Mouse (Mus musculus) embryonic facial prominence, embryonic 10.5 days (tissue): Measurements from ENCODE around the gene Slc32a1. TPM values are rescaled to one million over a fixed set of nuclear protein-coding genes. Genes with fewer than 3 reads are reported as not detected.

Source experiments
- DNase-seq: peaks from one replicate; pipeline ENCODE4 v3.0.0-alpha.2; 2017; ENCODE audit warnings: low spot score
- H3K27ac ChIP-seq: fragments of 300-500 bp; sonication (generic); replicated peaks from 2 replicates; pipeline ENCODE4 v1.5.1; 2016; ENCODE audit warnings: mild to moderate bottlenecking
- H3K27me3 ChIP-seq: fragments of 300-500 bp; sonication (generic); replicated peaks from 2 replicates; pipeline ENCODE4 v1.6.1; 2016; ENCODE audit warnings: low read depth, mild to moderate bottlenecking; ENCODE audit not compliant: poor library complexity, severe bottlenecking
- H3K36me3 ChIP-seq: fragments of 300-500 bp; sonication (generic); replicated peaks from 2 replicates; pipeline ENCODE4 v1.6.1; 2016; ENCODE audit warnings: mild to moderate bottlenecking, moderate library complexity
- H3K4me1 ChIP-seq: fragments of 300-500 bp; sonication (generic); 2 replicates; pipeline ENCODE4 v1.6.1; 2016
- H3K4me3 ChIP-seq: fragments of 300-500 bp; sonication (generic); 2 replicates; pipeline ENCODE4 v1.5.1; 2016; ENCODE audit warnings: mild to moderate bottlenecking, moderate library complexity
- H3K9me3 ChIP-seq: fragments of 300-500 bp; sonication (generic); 2 replicates; pipeline ENCODE4 v1.6.1; 2016; ENCODE audit warnings: mild to moderate bottlenecking
- WGBS: fragments of 180-500 bp; shearing (Covaris S2); methylation state at CpG from one replicate; pipeline ENCODE4 v1.1.7; 2016; 5-methylcytosine and 5-hydroxymethylcytosine counted together
- polyA plus RNA-seq: library from polyadenylated mRNA; unstranded; fragments of >200 nt; fragmentation: Nextera tagmentation; extraction: Ambion mirVana; gene quantifications from 2 replicates; pipeline ENCODE4 v1.2.1, GENCODE M21; 2016

Slc32a1 gene
- polyA plus RNA-seq, 1 experiment from 2014 or later = 0.15 TPM

DNA sequence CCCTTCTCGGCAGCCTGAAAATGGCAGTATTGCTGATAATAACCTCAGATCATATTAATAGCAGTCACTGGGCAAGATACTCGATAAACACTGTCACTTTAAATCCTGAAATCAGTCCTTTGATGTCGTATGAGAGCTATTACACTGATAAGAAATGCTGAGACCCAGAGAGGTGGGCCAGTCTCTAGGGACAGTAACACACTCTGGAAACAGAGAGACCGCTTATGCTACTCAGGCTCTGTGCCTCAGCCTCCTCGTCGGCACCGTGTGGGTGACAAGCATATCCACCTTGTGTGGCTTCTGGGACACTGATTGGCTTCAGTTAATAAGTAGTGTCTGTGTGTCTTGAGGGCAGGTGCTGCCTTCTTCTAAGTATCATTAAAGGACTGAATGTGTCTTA is 15.0 kb upstream of the Slc32a1 start:
- no peaks in the 10 kb centered on the region for H3K9me3 ChIP-seq
- H3K27ac ChIP-seq = no peak overlapping the region; the same call in 1 of the 2 replicates
- H3K4me3 ChIP-seq = peak overlapping the region; percentile 11; the same call in 1 of the 2 replicates
- H3K27me3 ChIP-seq = peaks cover 56% of the 10 kb centered on the region
- H3K36me3 ChIP-seq = no peaks in the 10 kb centered on the region
- H3K4me1 ChIP-seq = peaks cover 21% of the 10 kb centered on the region
- no peak for DNase-seq
- WGBS = 25% methylated on average over 7 of the region's 7 CpGs

DNA sequence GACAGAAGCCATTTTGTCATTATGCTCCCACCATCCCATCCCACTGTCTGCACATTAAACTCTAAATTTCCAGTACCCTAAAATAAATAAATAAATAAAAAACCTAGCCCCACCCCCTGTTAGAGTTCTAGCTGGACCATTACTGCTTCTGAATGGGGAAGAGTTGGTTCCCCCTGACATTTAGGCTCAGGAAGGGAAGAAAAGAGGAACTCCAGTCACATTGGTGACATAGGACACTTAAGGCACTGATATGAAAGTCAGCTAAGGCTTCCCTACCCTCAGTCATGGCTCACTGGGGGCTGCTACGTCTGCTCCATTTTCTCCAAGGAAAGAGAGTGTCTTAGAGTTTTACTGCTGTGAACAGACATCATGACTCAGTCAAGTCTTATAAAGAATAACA is 13.8 kb upstream of the Slc32a1 start:
- Histone ChIP-seq H3K4me3 (no peak overlapping the region), H3K27me3 (peaks cover 68% of the 10 kb centered on the region), H3K36me3 (no peaks in the 10 kb centered on the region), H3K9me3 (no peaks in the 10 kb centered on the region), H3K4me1 (peaks cover 15% of the 10 kb centered on the region), H3K27ac (no peak overlapping the region)
- WGBS = 74% methylated on average over 1 of the region's 1 CpGs
- no peak for DNase-seq

DNA sequence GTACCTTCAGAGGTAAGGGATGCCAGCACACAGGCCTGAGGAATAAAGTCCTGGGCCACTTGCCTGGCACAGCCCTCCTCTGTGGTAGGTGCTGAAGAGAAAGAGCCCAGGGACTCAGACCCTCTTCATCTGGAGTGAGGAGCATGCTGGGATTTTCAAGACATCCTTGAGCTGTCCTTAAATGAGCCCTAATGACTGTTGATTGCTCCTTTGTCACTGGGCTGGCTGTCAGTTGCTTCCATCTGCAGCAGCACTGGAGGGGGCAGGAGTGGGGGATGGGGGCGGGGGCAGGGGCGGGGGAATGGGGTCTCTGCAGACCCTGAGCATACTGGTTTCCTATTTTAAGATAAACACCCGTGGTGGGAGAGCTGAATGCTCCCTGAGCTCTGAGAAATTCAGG is 10.1 kb upstream of the Slc32a1 start:
- no peak for DNase-seq
- H3K27me3 ChIP-seq = peaks cover 96% of the 10 kb centered on the region
- no peaks in the 10 kb centered on the region for H3K36me3 ChIP-seq
- H3K27ac ChIP-seq = no peak overlapping the region
- 20% methylated on average over 3 of the region's 3 CpGs for WGBS
- peaks cover 12% of the 10 kb centered on the region for H3K4me1 ChIP-seq
- no peaks in the 10 kb centered on the region for H3K9me3 ChIP-seq
- no peak overlapping the region for H3K4me3 ChIP-seq

DNA sequence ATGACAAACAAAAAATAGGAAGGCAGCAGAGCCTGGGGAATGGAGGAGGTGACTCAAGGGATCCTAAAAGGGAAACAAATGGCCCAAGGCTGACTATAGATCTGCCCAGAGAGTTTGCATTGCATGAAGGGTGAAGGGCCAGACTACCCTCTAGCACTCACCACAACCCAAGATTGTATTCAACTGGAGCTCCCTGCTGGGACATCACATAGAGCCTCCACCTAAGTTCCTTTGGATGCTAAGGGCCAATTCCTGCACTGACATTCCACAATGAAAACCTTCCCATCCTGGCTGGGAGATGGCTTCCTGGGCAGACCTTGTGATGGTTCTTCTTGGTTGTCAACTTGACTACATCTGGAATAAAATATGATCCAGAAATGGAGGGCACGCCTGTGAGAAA is 9.2 kb upstream of the Slc32a1 start:
- peaks cover 14% of the 10 kb centered on the region for H3K4me1 ChIP-seq
- DNase-seq = no peak
- H3K36me3 ChIP-seq = no peaks in the 10 kb centered on the region
- H3K27ac ChIP-seq = no peak overlapping the region
- WGBS = 81% methylated on average over 1 of the region's 1 CpGs
- H3K4me3 ChIP-seq = no peak overlapping the region
- peaks cover 96% of the 10 kb centered on the region for H3K27me3 ChIP-seq
- H3K9me3 ChIP-seq = no peaks in the 10 kb centered on the region

DNA sequence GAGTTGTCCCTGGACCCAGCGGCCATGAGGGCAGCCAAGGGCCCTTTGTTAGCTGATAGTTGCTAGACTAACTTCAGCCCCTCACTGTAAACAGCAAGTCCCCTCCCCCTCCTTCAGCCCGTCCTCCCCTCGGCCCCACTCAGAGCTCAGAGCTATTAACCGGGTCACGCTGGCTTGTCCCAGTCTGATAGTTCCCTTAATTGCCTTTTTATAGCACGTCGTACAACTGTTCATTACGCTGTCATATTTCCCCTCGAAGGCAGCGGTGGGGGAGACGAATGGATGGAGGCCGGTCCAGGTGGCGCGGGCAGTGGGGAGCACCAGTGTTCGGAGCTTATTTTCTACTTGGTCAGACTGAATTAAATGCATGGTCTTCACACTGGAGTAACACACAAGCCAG is 7.9 kb upstream of the Slc32a1 start:
- WGBS = 32% methylated on average over 15 of the region's 15 CpGs
- Histone ChIP-seq H3K36me3 (no peaks in the 10 kb centered on the region), H3K4me1 (peaks cover 20% of the 10 kb centered on the region), H3K27ac (no peak overlapping the region), H3K9me3 (no peaks in the 10 kb centered on the region), H3K4me3 (no peak overlapping the region), H3K27me3 (peaks cover 97% of the 10 kb centered on the region)
- peak; percentile 19 for DNase-seq

DNA sequence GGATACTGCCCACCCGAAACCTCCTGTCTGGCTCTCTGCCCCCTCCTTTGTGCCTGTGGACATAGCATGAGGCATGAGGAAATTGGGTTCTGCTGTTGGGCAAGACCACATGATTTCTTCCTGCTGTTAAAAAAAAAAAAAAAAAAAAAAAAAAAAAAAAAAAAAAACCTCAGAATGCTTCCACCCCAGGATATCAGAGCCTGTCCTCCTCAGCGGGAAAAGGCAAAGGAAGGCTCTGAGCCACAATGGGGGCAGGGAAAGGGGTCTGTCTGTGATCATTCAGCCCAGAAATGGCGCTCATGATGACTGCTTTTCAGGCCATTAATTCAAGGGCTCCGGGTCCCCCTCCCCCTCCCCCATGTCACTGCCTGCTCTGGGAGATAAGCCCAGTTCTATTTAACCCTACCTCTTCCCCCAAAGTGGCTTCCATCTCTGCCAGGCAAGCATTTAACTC is 4.0 kb upstream of the Slc32a1 start:
- Histone ChIP-seq H3K4me3 (no peak overlapping the region), H3K27me3 (peaks cover 100% of the 10 kb centered on the region), H3K27ac (no peak overlapping the region), H3K9me3 (no peaks in the 10 kb centered on the region), H3K36me3 (no peaks in the 10 kb centered on the region), H3K4me1 (peaks cover 37% of the 10 kb centered on the region)
- 7% methylated on average over 4 of the region's 4 CpGs for WGBS
- peak; percentile 35 for DNase-seq

DNA sequence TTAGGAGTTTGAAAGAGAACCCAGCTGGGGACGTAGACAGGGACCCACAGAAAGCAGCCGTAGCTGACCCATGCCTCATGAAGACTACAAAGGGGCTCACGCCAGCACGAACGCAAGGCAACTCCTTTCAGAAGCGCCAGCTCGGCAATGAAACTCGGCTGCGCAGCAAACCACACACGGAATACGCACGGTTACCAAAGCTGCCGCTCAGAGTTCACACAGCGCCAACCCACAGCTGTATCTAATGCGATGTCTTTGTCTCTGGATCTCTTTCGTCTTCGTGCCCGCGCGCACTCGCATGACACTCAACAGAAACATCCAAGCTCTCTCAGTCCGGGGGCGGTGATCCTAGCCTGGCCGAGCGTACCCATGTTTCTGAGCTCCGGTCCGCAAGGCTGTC is 886 bp upstream of the Slc32a1 start:
- Histone ChIP-seq H3K4me1 (peaks cover 39% of the 10 kb centered on the region), H3K27ac (no peak overlapping the region), H3K36me3 (no peaks in the 10 kb centered on the region), H3K4me3 (peak overlapping the region; percentile 46), H3K9me3 (no peaks in the 10 kb centered on the region), H3K27me3 (peaks cover 100% of the 10 kb centered on the region)
- DNase-seq = peak; percentile 53
- WGBS = under 1% methylated on average over 27 of the region's 27 CpGs

DNA sequence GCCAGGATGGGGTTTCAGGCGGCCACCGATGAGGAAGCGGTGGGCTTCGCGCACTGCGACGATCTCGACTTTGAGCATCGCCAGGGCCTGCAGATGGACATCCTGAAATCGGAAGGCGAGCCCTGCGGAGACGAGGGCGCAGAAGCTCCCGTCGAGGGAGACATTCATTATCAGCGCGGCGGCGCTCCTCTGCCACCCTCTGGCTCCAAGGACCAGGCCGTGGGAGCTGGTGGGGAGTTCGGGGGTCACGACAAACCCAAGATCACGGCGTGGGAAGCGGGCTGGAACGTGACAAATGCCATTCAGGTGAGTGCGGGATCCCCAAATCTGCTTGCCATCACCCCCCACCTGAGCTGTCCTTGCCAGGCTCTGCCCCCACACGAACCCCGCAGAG is 756 bp downstream of the Slc32a1 start:
- Histone ChIP-seq H3K36me3 (no peaks in the 10 kb centered on the region), H3K27ac (no peak overlapping the region), H3K27me3 (peaks cover 100% of the 10 kb centered on the region), H3K4me3 (peak overlapping the region; percentile 46), H3K4me1 (peaks cover 49% of the 10 kb centered on the region), H3K9me3 (no peaks in the 10 kb centered on the region)
- under 1% methylated on average over 30 of the region's 30 CpGs for WGBS
- DNase-seq = no peak

DNA sequence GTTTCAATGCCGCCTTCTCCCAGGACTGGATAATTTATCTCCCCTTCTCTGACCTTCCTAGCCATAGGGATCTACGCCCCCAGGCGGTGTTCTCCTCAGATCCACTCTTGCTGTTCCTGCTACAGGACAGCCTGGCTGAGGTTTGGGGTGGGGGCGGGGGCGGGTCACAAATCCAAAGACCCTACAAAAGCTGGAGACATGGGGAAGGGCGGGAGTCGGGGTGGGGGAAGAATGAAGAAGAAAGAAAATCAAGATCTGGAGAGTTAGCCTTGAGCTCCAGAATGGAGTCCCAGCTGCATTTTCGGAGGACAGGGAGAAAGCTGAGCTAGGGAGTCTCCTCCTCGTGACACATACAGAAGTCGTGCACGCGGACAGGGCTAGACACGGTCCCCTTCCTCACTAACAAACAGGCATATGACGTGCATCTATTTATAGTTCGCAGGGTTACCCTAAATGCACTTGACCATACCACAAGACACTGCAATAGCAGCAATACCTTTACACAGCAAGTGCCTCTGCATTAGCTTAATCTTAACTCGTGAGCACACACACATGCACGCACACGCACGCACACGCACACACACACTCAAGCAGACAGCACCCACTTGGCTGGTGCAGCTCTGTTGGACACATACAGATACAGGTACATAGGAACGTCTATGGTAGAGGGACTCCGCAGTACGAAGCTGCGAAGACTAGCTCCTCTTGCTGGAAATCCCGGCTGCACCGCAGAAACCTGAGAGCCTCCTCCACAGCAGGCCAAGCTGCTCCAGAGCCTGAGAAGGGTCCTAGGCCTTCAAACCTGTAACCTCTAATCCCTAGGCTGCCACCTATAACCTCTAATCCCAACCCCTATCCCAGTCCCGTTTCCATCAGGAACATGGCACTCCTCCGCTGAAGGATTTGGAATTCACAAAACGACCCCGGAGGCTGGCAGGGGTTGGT is 1.4 kb downstream of the Slc32a1 start:
- 2% methylated on average over 30 of the region's 30 CpGs for WGBS
- no peaks in the 10 kb centered on the region for H3K9me3 ChIP-seq
- H3K4me3 ChIP-seq = peak overlapping the region; percentile 46; the same call in 1 of the 2 replicates
- H3K36me3 ChIP-seq = no peaks in the 10 kb centered on the region
- peaks cover 100% of the 10 kb centered on the region for H3K27me3 ChIP-seq
- H3K27ac ChIP-seq = no peak overlapping the region
- DNase-seq = peak; percentile 67
- peaks cover 49% of the 10 kb centered on the region for H3K4me1 ChIP-seq

DNA sequence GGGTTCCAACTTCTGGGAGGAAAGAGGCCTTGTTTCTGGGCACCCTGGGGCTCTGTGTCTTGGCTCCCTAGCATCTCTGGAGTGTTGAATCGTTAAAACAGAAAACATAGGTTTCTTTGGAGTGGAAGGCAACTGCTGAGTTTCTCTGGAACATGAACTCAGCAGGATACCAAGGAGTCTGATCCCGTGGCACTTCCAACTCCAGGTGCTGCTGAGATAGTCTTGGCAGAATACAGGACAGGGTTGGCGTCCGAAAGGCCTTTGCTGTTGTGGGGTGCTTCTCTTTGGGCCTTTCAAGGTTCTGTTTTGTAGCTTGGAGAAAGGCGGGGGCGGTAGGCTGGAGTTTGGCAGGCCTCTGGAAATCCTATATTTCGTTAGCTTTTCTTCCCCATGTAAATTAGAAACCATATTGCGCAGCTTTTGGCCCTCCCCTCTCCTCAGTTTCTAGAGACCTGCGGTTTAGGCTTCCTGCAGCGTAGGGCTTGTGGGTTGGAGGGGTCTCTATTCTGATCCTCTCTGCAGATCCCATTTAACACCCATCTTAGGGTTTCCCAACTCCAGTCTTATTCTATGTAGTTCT is 2.2 kb downstream of the Slc32a1 start:
- no peak overlapping the region for H3K4me3 ChIP-seq
- H3K4me1 ChIP-seq = peaks cover 48% of the 10 kb centered on the region
- 5% methylated on average over 10 of the region's 10 CpGs for WGBS
- H3K36me3 ChIP-seq = no peaks in the 10 kb centered on the region
- H3K9me3 ChIP-seq = no peaks in the 10 kb centered on the region
- peak; percentile 56 for DNase-seq
- H3K27me3 ChIP-seq = peaks cover 100% of the 10 kb centered on the region
- H3K27ac ChIP-seq = no peak overlapping the region

DNA sequence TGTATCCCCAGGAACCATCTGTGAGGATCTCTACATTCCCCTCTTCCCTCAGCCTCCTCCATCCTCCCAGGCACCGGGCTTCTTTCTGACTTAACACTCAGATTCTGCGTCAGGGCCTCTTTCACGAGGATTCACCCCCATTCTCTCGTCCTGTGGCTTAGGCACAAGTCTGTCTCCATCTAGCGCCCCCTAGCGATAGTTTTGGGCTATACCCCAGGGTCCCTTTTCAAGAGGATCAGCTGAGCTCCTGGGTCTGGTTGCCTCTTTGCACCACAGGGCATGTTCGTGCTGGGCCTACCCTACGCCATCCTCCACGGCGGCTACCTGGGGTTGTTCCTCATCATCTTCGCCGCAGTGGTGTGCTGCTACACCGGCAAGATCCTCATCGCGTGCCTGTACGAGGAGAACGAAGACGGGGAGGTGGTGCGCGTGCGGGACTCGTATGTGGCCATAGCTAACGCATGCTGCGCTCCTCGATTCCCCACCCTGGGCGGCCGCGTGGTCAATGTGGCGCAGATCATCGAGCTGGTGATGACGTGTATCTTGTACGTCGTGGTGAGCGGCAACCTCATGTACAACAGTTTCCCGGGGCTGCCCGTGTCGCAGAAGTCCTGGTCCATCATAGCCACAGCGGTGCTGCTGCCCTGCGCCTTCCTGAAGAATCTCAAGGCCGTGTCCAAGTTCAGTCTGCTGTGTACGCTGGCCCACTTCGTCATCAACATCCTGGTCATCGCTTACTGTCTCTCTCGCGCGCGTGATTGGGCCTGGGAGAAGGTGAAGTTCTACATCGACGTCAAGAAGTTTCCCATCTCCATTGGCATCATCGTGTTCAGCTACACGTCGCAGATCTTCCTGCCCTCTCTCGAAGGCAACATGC is 3.2 kb downstream of the Slc32a1 start:
- Histone ChIP-seq H3K4me1 (peaks cover 48% of the 10 kb centered on the region), H3K27ac (no peak overlapping the region), H3K4me3 (0 out of 2 replicates have a peak overlapping the region, but pooled peaks have one; percentile 21), H3K27me3 (peaks cover 100% of the 10 kb centered on the region), H3K9me3 (no peaks in the 10 kb centered on the region), H3K36me3 (no peaks in the 10 kb centered on the region)
- peak; percentile 81 for DNase-seq
- 3% methylated on average over 53 of the region's 53 CpGs for WGBS

DNA sequence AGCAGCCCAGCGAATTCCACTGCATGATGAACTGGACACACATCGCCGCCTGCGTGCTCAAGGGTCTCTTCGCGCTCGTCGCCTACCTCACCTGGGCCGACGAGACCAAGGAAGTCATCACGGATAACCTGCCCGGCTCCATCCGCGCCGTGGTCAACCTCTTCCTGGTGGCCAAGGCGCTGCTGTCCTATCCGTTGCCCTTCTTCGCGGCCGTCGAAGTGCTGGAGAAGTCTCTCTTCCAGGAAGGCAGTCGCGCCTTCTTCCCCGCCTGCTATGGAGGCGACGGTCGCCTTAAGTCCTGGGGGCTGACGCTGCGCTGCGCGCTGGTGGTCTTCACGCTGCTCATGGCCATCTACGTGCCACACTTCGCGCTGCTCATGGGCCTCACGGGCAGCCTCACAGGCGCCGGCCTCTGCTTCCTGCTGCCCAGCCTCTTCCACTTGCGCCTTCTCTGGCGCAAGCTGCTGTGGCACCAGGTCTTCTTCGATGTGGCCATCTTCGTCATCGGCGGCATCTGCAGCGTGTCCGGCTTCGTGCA is 3.9 kb downstream of the Slc32a1 start:
- Histone ChIP-seq H3K36me3 (no peaks in the 10 kb centered on the region), H3K9me3 (no peaks in the 10 kb centered on the region), H3K27me3 (peaks cover 100% of the 10 kb centered on the region), H3K4me3 (peak overlapping the region; percentile 34), H3K4me1 (peaks cover 47% of the 10 kb centered on the region), H3K27ac (no peak overlapping the region)
- DNase-seq = peak; percentile 51
- under 1% methylated on average over 47 of the region's 47 CpGs for WGBS
